Mouse (Mus musculus) hindbrain, embryonic 15.5 days (tissue): ENCODE measurements around the gene Anapc7. TPM values are rescaled to one million over a fixed set of nuclear protein-coding genes. Genes with fewer than 3 reads are reported as not detected.
"Not testable (repeated sequence)": the region's sequence is repeated elsewhere in the genome, so short reads cannot be mapped to it uniquely, and the experiment has no call there.

Source experiments
- ATAC-seq: fragments of 200-750 bp; cut with Nextera tagmentation; 2 replicates; pipeline ENCODE4 v1.8.0; 2017; ENCODE audit warnings: low read depth, moderate number of reproducible peaks, moderate TSS enrichment; ENCODE audit not compliant: low FRiP score
- H3K27ac ChIP-seq: fragments of 300-500 bp; sonication (generic); replicated peaks from 2 replicates; pipeline ENCODE4 v1.5.1; 2015; ENCODE audit warnings: mild to moderate bottlenecking, inconsistent platforms
- H3K27me3 ChIP-seq: fragments of 300-500 bp; sonication (generic); 2 replicates; pipeline ENCODE4 v1.6.1; 2015; ENCODE audit warnings: control low read depth, inconsistent platforms
- H3K36me3 ChIP-seq: fragments of 300-500 bp; sonication (generic); 2 replicates; pipeline ENCODE4 v1.6.1; 2015; ENCODE audit warnings: control low read depth, inconsistent platforms
- H3K4me1 ChIP-seq: fragments of 300-500 bp; sonication (generic); replicated peaks from 2 replicates; pipeline ENCODE4 v1.6.1; 2015; ENCODE audit warnings: control low read depth, inconsistent platforms
- H3K4me2 ChIP-seq: fragments of 300-500 bp; sonication (generic); 2 replicates; pipeline ENCODE4 v1.6.1; 2015; ENCODE audit warnings: moderate library complexity, mild to moderate bottlenecking, inconsistent platforms
- H3K4me3 ChIP-seq: fragments of 300-500 bp; sonication (generic); 2 replicates; pipeline ENCODE4 v1.5.1; 2015; ENCODE audit warnings: mild to moderate bottlenecking, inconsistent platforms
- H3K9ac ChIP-seq: fragments of 300-500 bp; sonication (generic); 2 replicates; pipeline ENCODE4 v1.6.1; 2015; ENCODE audit warnings: inconsistent platforms
- H3K9me3 ChIP-seq: fragments of 300-500 bp; sonication (generic); 2 replicates; pipeline ENCODE4 v1.6.1; 2016; ENCODE audit warnings: control low read depth, inconsistent platforms
- WGBS: fragments of 180-500 bp; shearing (Covaris S2); methylation state at CpG from one replicate; pipeline ENCODE4 v1.1.7; 2015; 5-methylcytosine and 5-hydroxymethylcytosine counted together
- polyA plus RNA-seq: library from polyadenylated mRNA; unstranded; fragments of >200 nt; fragmentation: Nextera tagmentation; extraction: Ambion mirVana; gene quantifications from 2 replicates; pipeline ENCODE4 v1.2.1, GENCODE M21; 2015

The Anapc7 gene
- polyA plus RNA-seq, 1 experiment from 2014 or later = 47.7 TPM

GRCm38 (mm10) chr5:122486243-122486642 lies 64.8 kb downstream of the Anapc7 start:
- not testable (repeated sequence) for H3K4me3 ChIP-seq, H3K27ac ChIP-seq, H3K4me1 ChIP-seq, H3K9ac ChIP-seq, H3K4me2 ChIP-seq, ATAC-seq, H3K9me3 ChIP-seq, H3K27me3 ChIP-seq
- WGBS = 80% methylated on average over 5 of the region's 5 CpGs
- H3K36me3 ChIP-seq = peaks cover 81% of the 10 kb centered on the region

- WGBS = 90% methylated on average over 6 of the region's 6 CpGs
These were observed 66.3 kb downstream of the Anapc7 start for GRCm38 (mm10) chr5:122487825-122488224.

GRCm38 (mm10) chr5:122490148-122490547 lies 68.7 kb downstream of the Anapc7 start:
- H3K4me3 ChIP-seq = no peak overlapping the region
- H3K4me2 ChIP-seq = no peak overlapping the region
- H3K9ac ChIP-seq = no peak overlapping the region
- H3K27ac ChIP-seq = no peak overlapping the region
- 0 out of 2 replicates have a peak, but pooled peaks cover 5% of the 10 kb centered on the region for H3K4me1 ChIP-seq
- WGBS = 99% methylated on average over 2 of the region's 2 CpGs
- ATAC-seq = no peak
- peaks cover 77% of the 10 kb centered on the region for H3K36me3 ChIP-seq
- H3K27me3 ChIP-seq = no peaks in the 10 kb centered on the region
- H3K9me3 ChIP-seq = no peaks in the 10 kb centered on the region

More at GRCm38 (mm10) chr5:122487825-122488224, 66.3 kb downstream of the Anapc7 start:
- Histone ChIP-seq H3K27ac (no peak overlapping the region), H3K4me2 (no peak overlapping the region), H3K36me3 (peaks cover 81% of the 10 kb centered on the region), H3K9ac (no peak overlapping the region), H3K4me1 (no peaks in the 10 kb centered on the region), H3K9me3 (no peaks in the 10 kb centered on the region), H3K4me3 (no peak overlapping the region), H3K27me3 (no peaks in the 10 kb centered on the region)
- ATAC-seq = no peak

GRCm38 (mm10) chr5:122491385-122491784 lies 69.9 kb downstream of the Anapc7 start:
- WGBS = 90% methylated on average over 10 of the region's 10 CpGs
- no peaks in the 10 kb centered on the region for H3K9me3 ChIP-seq
- no peak for ATAC-seq
- 0 out of 2 replicates have a peak, but pooled peaks cover 13% of the 10 kb centered on the region for H3K4me1 ChIP-seq
- no peaks in the 10 kb centered on the region for H3K27me3 ChIP-seq
- H3K4me3 ChIP-seq = no peak overlapping the region
- H3K27ac ChIP-seq = no peak overlapping the region
- H3K36me3 ChIP-seq = peaks cover 70% of the 10 kb centered on the region
- H3K9ac ChIP-seq = no peak overlapping the region
- H3K4me2 ChIP-seq = no peak overlapping the region

GRCm38 (mm10) chr5:122493035-122493434 lies 71.5 kb downstream of the Anapc7 start:
- Histone ChIP-seq H3K4me1 (peaks cover 25% of the 10 kb centered on the region), H3K27ac (no peak overlapping the region), H3K4me3 (no peak overlapping the region), H3K4me2 (no peak overlapping the region), H3K27me3 (no peaks in the 10 kb centered on the region), H3K9me3 (no peaks in the 10 kb centered on the region), H3K36me3 (peaks cover 61% of the 10 kb centered on the region), H3K9ac (no peak overlapping the region)
- WGBS = 94% methylated on average over 2 of the region's 2 CpGs
- ATAC-seq = no peak

- H3K27me3 ChIP-seq = no peaks in the 10 kb centered on the region
- H3K4me3 ChIP-seq = no peak overlapping the region
- no peak overlapping the region for H3K4me2 ChIP-seq
- no peaks in the 10 kb centered on the region for H3K9me3 ChIP-seq
- no peak overlapping the region for H3K27ac ChIP-seq
- H3K4me1 ChIP-seq = peaks cover 36% of the 10 kb centered on the region
- 90% methylated on average over 1 of the region's 1 CpGs for WGBS
- no peak overlapping the region for H3K9ac ChIP-seq
- H3K36me3 ChIP-seq = peaks cover 47% of the 10 kb centered on the region
- no peak for ATAC-seq
These were observed 73.0 kb downstream of the Anapc7 start for GRCm38 (mm10) chr5:122494449-122494848.

Other genes with a start within 250 kb of the Anapc7 start
- gene Hvcn1, start 214.9 kb upstream of the Anapc7 start, polyA plus RNA-seq = 1.4 and 1.6 TPM in 2 replicates
- gene Tctn1, start 157.2 kb upstream of the Anapc7 start, polyA plus RNA-seq = 5.1 and 5.3 TPM in 2 replicates
- gene Pptc7, start 137.3 kb upstream of the Anapc7 start, polyA plus RNA-seq = 8.1 and 8.2 TPM in 2 replicates
- gene Rad9b, start 67.5 kb upstream of the Anapc7 start, polyA plus RNA-seq = 19.4 and 20.2 TPM in 2 replicates
- 302 and 317 TPM in 2 replicates for gene Vps29, start 67.3 kb upstream of the Anapc7 start, polyA plus RNA-seq
- 39.5 and 45.7 TPM in 2 replicates for gene Gpn3, start 49.8 kb upstream of the Anapc7 start, polyA plus RNA-seq
- 146 and 153 TPM in 2 replicates for gene Fam216a, start 49.3 kb upstream of the Anapc7 start, polyA plus RNA-seq
- 139 and 142 TPM in 2 replicates for gene Arpc3, start 29.8 kb upstream of the Anapc7 start, polyA plus RNA-seq
- gene Atp2a2, start 80.5 kb downstream of the Anapc7 start, polyA plus RNA-seq = 54.1 and 55.1 TPM in 2 replicates
- gene Ift81, start 192.8 kb downstream of the Anapc7 start, polyA plus RNA-seq = 52.9 and 68.5 TPM in 2 replicates
- 5.7 and 6.1 TPM in 2 replicates for gene P2rx7, start 222.2 kb downstream of the Anapc7 start, polyA plus RNA-seq